Mouse (Mus musculus): ENCODE results near the gene Zic1.

DNA sequence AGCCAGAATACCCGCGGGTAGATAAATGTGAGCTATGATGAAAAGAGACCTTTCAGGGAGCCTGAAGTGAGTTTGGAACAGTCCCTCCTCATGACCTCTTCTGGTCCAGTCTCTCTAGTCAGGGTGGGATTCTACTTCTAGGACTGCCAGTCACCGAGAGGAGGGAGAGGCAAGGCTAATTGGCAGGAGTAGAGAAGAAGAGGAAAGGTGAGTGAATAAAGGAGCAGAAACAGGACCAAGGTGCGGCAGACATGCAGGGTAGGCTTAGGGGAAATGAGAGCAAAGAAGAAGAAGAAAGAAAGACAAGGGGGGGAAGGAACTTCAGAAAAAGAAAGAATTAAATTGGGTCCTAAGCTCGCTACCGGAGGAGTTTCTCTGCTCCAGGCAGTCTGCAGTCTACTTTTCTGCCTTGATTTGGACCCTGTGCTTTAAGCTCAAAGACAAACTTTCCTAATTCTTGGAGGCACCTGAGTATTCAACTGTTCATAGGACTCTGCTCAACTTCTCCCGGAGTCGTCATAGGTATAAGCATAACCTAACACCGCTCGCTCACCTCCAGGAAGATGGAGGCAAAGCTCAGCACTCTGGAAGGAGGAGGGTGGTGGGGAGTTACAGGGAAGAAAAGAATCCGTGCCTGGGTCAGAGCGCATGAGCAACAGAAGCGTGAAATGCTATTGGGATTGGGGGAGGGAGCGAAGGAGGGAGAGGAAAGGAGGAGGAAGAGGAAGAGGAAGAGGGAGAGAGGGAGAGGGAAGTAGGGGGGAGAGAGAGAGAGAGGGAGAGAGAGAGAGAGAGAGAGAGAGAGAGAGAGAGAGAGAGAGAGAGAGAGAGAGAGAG is 11.6 kb upstream of the Zic1 start:
- no peak for TF ChIP-seq POLR2A (IDR thresholded peaks at IDR 0.05; ENCODE audit: low read depth, low read length)
- TF ChIP-seq CTCF (IDR thresholded peaks at IDR 0.05; ENCODE audit: extremely low read depth, insufficient read depth, insufficient read length, insufficient replicate concordance) = no peak

Measured in spleen, adult 2 months (tissue).